Mouse (Mus musculus) T-helper 1 cell (primary cell): Measurements from ENCODE around the gene 4933402N22Rik.
"Not testable (repeated sequence)": the region's sequence is repeated elsewhere in the genome, so short reads cannot be mapped to it uniquely, and the experiment has no call there.

ENCODE experiments used
- in situ Hi-C: fragments of 300-600 bp; cut with MboI, MseI; formaldehyde crosslinking; loops from one replicate; pipeline ENCODE4 v1.15.1; 2025; ENCODE audit warnings: high pct_unique_total_duplicates

The 4933402N22Rik gene

GRCm38 (mm10) chr5:11917743-11918142, at the start of gene 4933402N22Rik:
Gene 4933402N22Rik, plus strand, starts transcription at chr5:11918043.
- in situ Hi-C loops, result loop anchor here (10.0 kb wide), 1 partner anchor 973 kb away; the partner anchor contains the start of genes Gm8857 and Gm8871

- in situ Hi-C loops, result not testable (repeated sequence)
Measured at GRCm38 (mm10) chr5:11923790-11924189, 5.9 kb downstream of the 4933402N22Rik start.
